Mouse (Mus musculus) midbrain, embryonic 11.5 days (tissue): ENCODE results near the gene Slc39a5. TPM values are rescaled to one million over a fixed set of nuclear protein-coding genes. Genes with fewer than 3 reads are reported as not detected.

Experiments
- ATAC-seq: fragments of 200-750 bp; cut with Nextera tagmentation; 2 replicates; pipeline ENCODE4 v1.8.0; 2017; ENCODE audit warnings: moderate TSS enrichment, moderate library complexity; ENCODE audit not compliant: low FRiP score
- DNase-seq: peaks from one replicate; pipeline ENCODE4 v3.0.0; 2015; ENCODE audit warnings: low spot score; ENCODE audit errors: missing footprints
- H3K27ac ChIP-seq: fragments of 300-500 bp; sonication (generic); 2 replicates; pipeline ENCODE4 v1.5.1; 2014; ENCODE audit warnings: low read depth, low read length
- H3K27me3 ChIP-seq: fragments of 300-500 bp; sonication (generic); 2 replicates; pipeline ENCODE4 v1.6.1; 2014; ENCODE audit warnings: mild to moderate bottlenecking, low read length, moderate library complexity, mixed read lengths; ENCODE audit not compliant: control insufficient read depth, insufficient read depth
- H3K36me3 ChIP-seq: fragments of 300-500 bp; sonication (generic); 2 replicates; pipeline ENCODE4 v1.6.1; 2014; ENCODE audit warnings: mild to moderate bottlenecking, low read length, moderate library complexity, mixed read lengths; ENCODE audit not compliant: control insufficient read depth, insufficient read depth
- H3K4me1 ChIP-seq: fragments of 300-500 bp; sonication (generic); 2 replicates; pipeline ENCODE4 v1.6.1; 2014; ENCODE audit warnings: low read length; ENCODE audit not compliant: control insufficient read depth, insufficient read depth
- H3K4me2 ChIP-seq: fragments of 300-500 bp; sonication (generic); 2 replicates; pipeline ENCODE4 v1.6.1; 2014; ENCODE audit warnings: mild to moderate bottlenecking, moderate library complexity
- H3K4me3 ChIP-seq: fragments of 300-500 bp; sonication (generic); 2 replicates; pipeline ENCODE4 v1.5.1; 2014; ENCODE audit warnings: low read depth, low read length
- H3K9ac ChIP-seq: fragments of 300-500 bp; sonication (generic); 2 replicates; pipeline ENCODE4 v1.6.1; 2014; ENCODE audit warnings: low read length
- H3K9me3 ChIP-seq: fragments of 300-500 bp; sonication (generic); 2 replicates; pipeline ENCODE4 v1.6.1; 2016; ENCODE audit warnings: low read length; ENCODE audit not compliant: control insufficient read depth
- WGBS: fragments of 180-500 bp; shearing (Covaris S2); extraction: QIAGEN DNeasy Blood & Tissue Kit; methylation state at CpG from one replicate; pipeline ENCODE4 v1.1.7; 2014; 5-methylcytosine and 5-hydroxymethylcytosine counted together
- polyA plus RNA-seq: library from polyadenylated mRNA; unstranded; fragments of >200 nt; fragmentation: Nextera tagmentation; extraction: Ambion mirVana; gene quantifications from 2 replicates; pipeline ENCODE4 v1.2.1, GENCODE M21; 2014

Gene Slc39a5
- polyA plus RNA-seq, 1 experiment from 2014 or later, result not detected

GRCm38 (mm10) chr10:128413076-128413475, 12.0 kb upstream of the Slc39a5 start:
- Histone ChIP-seq H3K36me3 (peaks cover 2% of the 10 kb centered on the region; the same call in 1 of the 2 replicates), H3K4me1 (peaks cover 24% of the 10 kb centered on the region), H3K9ac (no peak overlapping the region), H3K4me2 (peak overlapping the region; percentile 90; the same call in 1 of the 2 replicates), H3K27ac (no peak overlapping the region), H3K9me3 (no peaks in the 10 kb centered on the region), H3K27me3 (no peaks in the 10 kb centered on the region), H3K4me3 (no peak overlapping the region)
- ATAC-seq (no peak), DNase-seq (no peak)
- WGBS, result 75% methylated on average over 1 of the region's 1 CpGs

GRCm38 (mm10) chr10:128412558-128412957, 11.5 kb upstream of the Slc39a5 start:
- Histone ChIP-seq H3K4me1 (peaks cover 24% of the 10 kb centered on the region), H3K4me2 (peak overlapping the region; percentile 90), H3K36me3 (peaks cover 2% of the 10 kb centered on the region; the same call in 1 of the 2 replicates), H3K27ac (no peak overlapping the region), H3K9me3 (no peaks in the 10 kb centered on the region), H3K9ac (peak overlapping the region; percentile 88), H3K4me3 (peak overlapping the region; percentile 90), H3K27me3 (no peaks in the 10 kb centered on the region)
- DNase-seq (peak; percentile 81), ATAC-seq (no peak)
- WGBS, result 52% methylated on average over 1 of the region's 1 CpGs

- WGBS, result 2% methylated on average over 14 of the region's 14 CpGs
- no peak for DNase-seq
Measured at GRCm38 (mm10) chr10:128412055-128412381, 11.0 kb upstream of the Slc39a5 start.

GRCm38 (mm10) chr10:128411211-128412054, 10.4 kb upstream of the Slc39a5 start, which contains the start of the genes Nabp2 and Rnf41:
Nabp2 (minus strand) TSS chr10:128411492.
Rnf41 (plus strand) TSS chr10:128411657.
- H3K4me2 ChIP-seq, result peak within 1 kb of the TSS; percentile 90
- H3K4me3 ChIP-seq, result peak within 1 kb of the TSS; percentile 90
- peak within 1 kb of the TSS; percentile 84 for H3K27ac ChIP-seq
- H3K9me3 ChIP-seq, result no peaks in the 10 kb centered on the region
- no peaks in the 10 kb centered on the region for H3K27me3 ChIP-seq
- peaks cover 2% of the 10 kb centered on the region; the same call in 1 of the 2 replicates for H3K36me3 ChIP-seq
- ATAC-seq (peak; percentile 88), DNase-seq (peak; percentile 100)
- under 1% methylated on average over 50 of the region's 50 CpGs for WGBS
- H3K9ac ChIP-seq, result peak within 1 kb of the TSS; percentile 88
- peaks cover 24% of the 10 kb centered on the region for H3K4me1 ChIP-seq

More at GRCm38 (mm10) chr10:128412055-128412381, 11.0 kb upstream of the Slc39a5 start:
- no peak for ATAC-seq
- Histone ChIP-seq H3K36me3 (peaks cover 2% of the 10 kb centered on the region; the same call in 1 of the 2 replicates), H3K27ac (peak overlapping the region; percentile 84; the same call in 1 of the 2 replicates), H3K9me3 (no peaks in the 10 kb centered on the region), H3K4me3 (peak overlapping the region; percentile 90), H3K4me2 (peak overlapping the region; percentile 90), H3K9ac (peak overlapping the region; percentile 88), H3K4me1 (peaks cover 24% of the 10 kb centered on the region), H3K27me3 (no peaks in the 10 kb centered on the region)

GRCm38 (mm10) chr10:128410560-128410845, 9.5 kb upstream of the Slc39a5 start:
- Histone ChIP-seq H3K36me3 (peaks cover 3% of the 10 kb centered on the region; the same call in 1 of the 2 replicates), H3K27ac (peak overlapping the region; percentile 84; the same call in 1 of the 2 replicates), H3K4me3 (peak overlapping the region; percentile 90), H3K4me2 (peak overlapping the region; percentile 90), H3K9ac (peak overlapping the region; percentile 88), H3K4me1 (peaks cover 24% of the 10 kb centered on the region), H3K9me3 (no peaks in the 10 kb centered on the region), H3K27me3 (no peaks in the 10 kb centered on the region)
- 30% methylated on average over 4 of the region's 4 CpGs for WGBS
- ATAC-seq (no peak), DNase-seq (no peak)

GRCm38 (mm10) chr10:128409692-128410559, 8.9 kb upstream of the Slc39a5 start:
- H3K4me1 ChIP-seq, result peaks cover 24% of the 10 kb centered on the region
- no peaks in the 10 kb centered on the region for H3K27me3 ChIP-seq
- peaks cover 2% of the 10 kb centered on the region; the same call in 1 of the 2 replicates for H3K36me3 ChIP-seq
- peak overlapping the region; percentile 94 for H3K9ac ChIP-seq
- ATAC-seq (peak; percentile 90), DNase-seq (peak; percentile 99)
- peak overlapping the region; percentile 67 for H3K27ac ChIP-seq
- no peaks in the 10 kb centered on the region for H3K9me3 ChIP-seq
- H3K4me2 ChIP-seq, result peak overlapping the region; percentile 90
- H3K4me3 ChIP-seq, result peak overlapping the region; percentile 90
- 6% methylated on average over 36 of the region's 36 CpGs for WGBS

GRCm38 (mm10) chr10:128408591-128409535, 7.8 kb upstream of the Slc39a5 start:
- peaks cover 24% of the 10 kb centered on the region for H3K4me1 ChIP-seq
- H3K27me3 ChIP-seq, result no peaks in the 10 kb centered on the region
- H3K4me2 ChIP-seq, result peak overlapping the region; percentile 90
- peak overlapping the region; percentile 67 for H3K27ac ChIP-seq
- peak; percentile 13 for ATAC-seq
- H3K4me3 ChIP-seq, result peak overlapping the region; percentile 90
- peak overlapping the region; percentile 94 for H3K9ac ChIP-seq
- peaks cover 2% of the 10 kb centered on the region; the same call in 1 of the 2 replicates for H3K36me3 ChIP-seq
- H3K9me3 ChIP-seq, result no peaks in the 10 kb centered on the region
- 21% methylated on average over 35 of the region's 35 CpGs for WGBS
- DNase-seq, result peak; percentile 71

- Histone ChIP-seq H3K9me3 (no peaks in the 10 kb centered on the region), H3K36me3 (peaks cover 2% of the 10 kb centered on the region; the same call in 1 of the 2 replicates), H3K4me1 (peaks cover 5% of the 10 kb centered on the region; the same call in 1 of the 2 replicates), H3K27ac (no peak overlapping the region), H3K9ac (no peak overlapping the region), H3K4me3 (no peak overlapping the region), H3K27me3 (no peaks in the 10 kb centered on the region), H3K4me2 (no peak overlapping the region)
- ATAC-seq (no peak), DNase-seq (no peak)
- WGBS, result 90% methylated on average over 7 of the region's 7 CpGs
Measured at GRCm38 (mm10) chr10:128403931-128404330, 2.9 kb upstream of the Slc39a5 start.
